ENCODE assay signal across 8 mouse cellular contexts in the genomic region with DNA sequence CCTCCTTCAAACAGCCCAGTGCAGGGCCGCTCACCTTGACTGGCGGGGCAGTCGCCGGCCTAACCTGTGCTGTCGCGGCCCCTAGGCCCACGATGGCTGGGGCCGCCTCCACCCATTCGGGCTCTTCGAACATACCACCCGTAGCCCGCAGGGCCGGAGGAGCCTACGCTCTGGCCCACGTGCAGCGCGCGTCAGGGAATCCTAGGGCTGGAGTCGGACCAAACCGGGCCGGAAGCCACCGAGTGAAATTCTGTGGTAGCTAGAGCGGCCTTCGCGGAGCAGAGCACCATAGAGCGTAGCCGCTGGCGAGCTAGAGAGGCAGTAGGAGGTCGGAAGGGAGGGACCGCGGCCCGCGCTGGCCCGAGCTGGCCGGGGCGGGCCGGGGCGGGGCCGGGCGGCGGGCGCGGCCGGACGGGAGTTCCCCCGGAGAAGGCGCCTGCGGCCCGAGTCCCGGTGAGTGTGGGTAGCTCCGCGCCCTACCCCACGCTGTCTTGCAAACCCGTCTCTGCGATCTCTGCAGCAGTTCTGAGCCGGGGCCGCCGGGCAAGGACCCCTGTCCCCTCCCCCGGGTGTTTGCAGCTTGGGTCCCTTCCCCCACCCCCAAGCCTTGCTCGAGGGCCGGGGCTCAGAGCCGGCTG. TPM values are rescaled to one million over a fixed set of nuclear protein-coding genes. Genes with fewer than 3 reads are reported as not detected.
DNase-seq lines count a peak whose midpoint lies in the region; ATAC-seq lines count a peak whose summit lies in the region.

A gene (plus strand): TSS at position 329 of the 638 bp plus-strand sequence.

- H3K9me3 ChIP-seq in embryonic facial prominence, embryonic 14.5 days (ENCODE audit: control insufficient read depth, low read length): no peaks in the 10 kb centered on the region
- H3K9me3 ChIP-seq in kidney, embryonic 14.5 days (ENCODE audit: control insufficient read depth, low read length): no peaks in the 10 kb centered on the region
- no peaks in the 10 kb centered on the region for H3K9me3 ChIP-seq in limb, embryonic 15.5 days

- WGBS in embryonic facial prominence, embryonic 14.5 days: 0% methylated on average over 26 of the region's 62 CpGs
- WGBS in kidney, embryonic 14.5 days: under 1% methylated on average over 56 of the region's 62 CpGs
- under 1% methylated on average over 59 of the region's 62 CpGs for WGBS in limb, embryonic 15.5 days

- DNase-seq in 3T3-L1 (ENCODE audit: low read depth, low spot score): peak; percentile 89
- DNase-seq in adrenal gland, postnatal 4 days (ENCODE audit: low spot score in 2 of 2): peak; percentile 75 to 84
- peak; percentile 96 for DNase-seq in embryonic facial prominence, embryonic 14.5 days (ENCODE audit: low spot score)
- DNase-seq in heart, adult 8-10 months (ENCODE audit: low spot score): peak; percentile 96
- peak; percentile 71 to 82 for DNase-seq in monocyte, adult 2 months (ENCODE audit: low read depth in 1 of 2, low spot score in 2 of 2)
- DNase-seq in spleen, postnatal 36 days (ENCODE audit: low spot score in 2 of 2): peak; percentile 90 to 91

- peak within 1 kb of the TSS; percentile 89 for H3K9ac ChIP-seq in embryonic facial prominence, embryonic 14.5 days (ENCODE audit: low read depth, low read length)
- peak within 1 kb of the TSS; percentile 90 for H3K9ac ChIP-seq in kidney, embryonic 14.5 days (ENCODE audit: low read depth, low read length)
- peak within 1 kb of the TSS; percentile 94 for H3K9ac ChIP-seq in limb, embryonic 15.5 days

- H3K27ac ChIP-seq in embryonic facial prominence, embryonic 14.5 days (replicated peaks; ENCODE audit: low read depth, low read length): peak within 1 kb of the TSS; percentile 89
- H3K27ac ChIP-seq in kidney, embryonic 14.5 days (ENCODE audit: low read depth, low read length): peak within 1 kb of the TSS; percentile 83
- peak within 1 kb of the TSS; percentile 92 for H3K27ac ChIP-seq in limb, embryonic 15.5 days

- H3K4me1 ChIP-seq in embryonic facial prominence, embryonic 14.5 days (ENCODE audit: control insufficient read depth, insufficient read depth, low read length): peaks cover 21% of the 10 kb centered on the region
- H3K4me1 ChIP-seq in kidney, embryonic 14.5 days (ENCODE audit: control insufficient read depth, insufficient read depth, low read length): peaks cover 22% of the 10 kb centered on the region
- peaks cover 30% of the 10 kb centered on the region for H3K4me1 ChIP-seq in limb, embryonic 15.5 days

- peak; percentile 99 for ATAC-seq in embryonic facial prominence, embryonic 14.5 days (ENCODE audit: low read depth)
- peak; percentile 98 for ATAC-seq in kidney, embryonic 14.5 days (ENCODE audit: low FRiP score, low TSS enrichment)
- peak; percentile 96 for ATAC-seq in limb, embryonic 15.5 days (ENCODE audit: insufficient number of reproducible peaks, low FRiP score, low TSS enrichment, low read depth)

- H3K4me3 ChIP-seq in embryonic facial prominence, embryonic 14.5 days (ENCODE audit: low read depth, low read length): peak within 1 kb of the TSS; percentile 84
- peak within 1 kb of the TSS; percentile 90 for H3K4me3 ChIP-seq in kidney, embryonic 14.5 days (ENCODE audit: low read length)
- H3K4me3 ChIP-seq in limb, embryonic 15.5 days: peak within 1 kb of the TSS; percentile 81

- peak within 1 kb of the TSS; percentile 73 for H3K4me2 ChIP-seq in embryonic facial prominence, embryonic 14.5 days (ENCODE audit: low read depth, low read length)
- H3K4me2 ChIP-seq in kidney, embryonic 14.5 days (replicated peaks; ENCODE audit: low read depth, low read length): peak within 1 kb of the TSS; percentile 50
- H3K4me2 ChIP-seq in limb, embryonic 15.5 days: peak within 1 kb of the TSS; percentile 62

- H3K36me3 ChIP-seq in embryonic facial prominence, embryonic 14.5 days (ENCODE audit: control insufficient read depth, insufficient read depth, low read length): peaks cover 51% of the 10 kb centered on the region
- peaks cover 53% of the 10 kb centered on the region for H3K36me3 ChIP-seq in kidney, embryonic 14.5 days (ENCODE audit: control insufficient read depth, insufficient read depth, low read length)
- peaks cover 51% of the 10 kb centered on the region for H3K36me3 ChIP-seq in limb, embryonic 15.5 days

- H3K27me3 ChIP-seq in embryonic facial prominence, embryonic 14.5 days (replicated peaks; ENCODE audit: control insufficient read depth, insufficient read depth, low read length): no peaks in the 10 kb centered on the region
- H3K27me3 ChIP-seq in kidney, embryonic 14.5 days (ENCODE audit: control insufficient read depth, insufficient read depth, low read length): no peaks in the 10 kb centered on the region
- no peaks in the 10 kb centered on the region for H3K27me3 ChIP-seq in limb, embryonic 15.5 days

RNA-seq across cellular contexts. Expression of the gene that starts here (rescaled TPM):
- total RNA-seq in adrenal gland, postnatal 4 days (2021): 100 to 1,000 TPM; 145 to 148 TPM
- 418 and 440 TPM in 2 replicates for polyA plus RNA-seq in embryonic facial prominence, embryonic 14.5 days (2014; fragmentation: Nextera tagmentation; extraction: Ambion mirVana)
- total RNA-seq in heart, adult 8-10 months (2022): 10 to 100 TPM; 74.6 to 86.7 (median 79.5) TPM
- 249 and 305 TPM in 2 replicates for polyA plus RNA-seq in kidney, embryonic 14.5 days (2014; fragmentation: Nextera tagmentation; extraction: Ambion mirVana)
- polyA plus RNA-seq in limb, embryonic 15.5 days (2015; fragmentation: Nextera tagmentation; extraction: Ambion mirVana): 327 and 418 TPM in 2 replicates

Comparison
In these comparisons a context has a peak if more than half of its experiments do, and no peak if none do; other contexts are left out.
1. Peak in every context shown above with its lines: DNase-seq, ATAC-seq, H3K4me3 ChIP-seq and H3K27ac ChIP-seq.